Mouse (Mus musculus): ENCODE measurements around the gene Cntnap1. TPM values are rescaled to one million over a fixed set of nuclear protein-coding genes. Genes with fewer than 3 reads are reported as not detected.

Gene Cntnap1
- total and polyA plus RNA-seq, 2 experiments from 2014 or later: 3.2 to 15.0 TPM

DNA sequence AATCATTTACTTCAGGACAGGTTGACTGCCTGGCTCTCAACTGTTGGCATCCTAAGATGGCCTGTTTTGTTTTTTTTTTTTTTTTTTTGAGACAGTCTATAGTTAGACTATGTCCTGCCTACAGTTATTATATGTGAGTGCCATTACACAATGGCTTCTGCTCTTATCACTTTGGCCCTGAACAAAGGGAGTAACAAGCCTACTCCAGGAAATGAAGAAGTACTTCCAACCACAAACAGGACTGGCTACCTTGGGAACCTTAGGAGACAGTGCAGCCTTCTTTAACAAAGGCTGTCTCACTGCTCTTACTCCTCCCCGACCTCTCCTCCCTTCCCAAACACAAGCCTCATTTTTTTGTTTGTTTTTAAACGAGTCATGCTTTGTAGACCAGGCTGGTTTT lies 50.5 kb downstream of the Cntnap1 start:
- Histone ChIP-seq H3K27me3 (ENCODE audit: insufficient read depth, low read length) (no peaks in the 10 kb centered on the region), H3K27ac (ENCODE audit: low read depth, low read length) (no peak overlapping the region), H3K9ac (replicated peaks; ENCODE audit: low read length, poor library complexity, severe bottlenecking) (no peak overlapping the region), H3K36me3 (ENCODE audit: insufficient read depth, low read length) (peaks cover 12% of the 10 kb centered on the region; the same call in 1 of the 2 replicates), H3K9me3 (ENCODE audit: low read length) (no peaks in the 10 kb centered on the region), H3K4me2 (ENCODE audit: low read depth, low read length, poor library complexity, severe bottlenecking) (no peak overlapping the region), H3K4me1 (ENCODE audit: insufficient read depth, low read length) (no peaks in the 10 kb centered on the region), H3K4me3 (ENCODE audit: low read depth, low read length) (no peak overlapping the region)
- WGBS: 71% methylated on average over 2 of the region's 2 CpGs
- DNase-seq (ENCODE audit: low spot score) (no peak), ATAC-seq (ENCODE audit: low FRiP score) (no peak)
- TF ChIP-seq CTCF (IDR thresholded peaks at IDR 0.05): no peak

DNA sequence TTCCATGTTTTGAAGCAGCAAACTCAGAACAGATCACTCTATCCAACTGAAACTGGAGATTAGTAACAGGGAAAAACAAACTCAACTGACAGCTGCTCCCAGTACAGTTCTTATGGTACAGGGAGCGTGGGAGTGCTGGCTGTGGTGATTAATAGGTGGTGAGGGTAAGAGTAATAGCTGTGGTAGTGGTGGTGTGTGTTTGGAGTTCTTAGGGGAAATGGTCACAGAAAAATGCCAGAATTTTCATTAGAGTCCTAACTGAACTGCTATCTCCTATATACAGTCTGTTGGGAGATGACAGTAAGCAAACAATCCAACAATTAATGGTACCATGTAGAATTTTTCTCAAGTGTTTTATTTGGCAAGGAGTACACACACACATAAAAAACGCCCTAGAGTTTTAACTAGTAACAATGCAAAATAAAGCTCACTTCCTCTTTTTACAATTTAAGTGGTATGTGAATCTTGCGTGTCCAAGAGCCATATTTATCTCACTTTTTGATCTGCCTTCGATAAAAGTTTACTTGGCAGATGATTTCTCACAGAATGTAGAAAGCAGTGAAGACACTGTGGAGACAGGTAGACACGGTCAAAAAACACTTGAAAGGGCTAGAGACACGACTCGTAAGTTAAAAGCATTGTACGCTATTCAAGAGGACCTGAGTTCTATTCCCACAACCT lies 51.1 kb downstream of the Cntnap1 start:
- no peaks in the 10 kb centered on the region for H3K4me1 ChIP-seq (ENCODE audit: insufficient read depth, low read length)
- H3K4me3 ChIP-seq (ENCODE audit: low read depth, low read length): no peak overlapping the region
- no peak overlapping the region for H3K9ac ChIP-seq (replicated peaks; ENCODE audit: low read length, poor library complexity, severe bottlenecking)
- H3K27ac ChIP-seq (ENCODE audit: low read depth, low read length): no peak overlapping the region
- no peak for TF ChIP-seq CTCF (IDR thresholded peaks at IDR 0.05)
- DNase-seq (ENCODE audit: low spot score) (no peak), ATAC-seq (ENCODE audit: low FRiP score) (no peak)
- H3K36me3 ChIP-seq (ENCODE audit: insufficient read depth, low read length): peaks cover 12% of the 10 kb centered on the region; the same call in 1 of the 2 replicates
- no peaks in the 10 kb centered on the region for H3K9me3 ChIP-seq (ENCODE audit: low read length)
- 91% methylated on average over 8 of the region's 8 CpGs for WGBS
- no peaks in the 10 kb centered on the region for H3K27me3 ChIP-seq (ENCODE audit: insufficient read depth, low read length)
- no peak overlapping the region for H3K4me2 ChIP-seq (ENCODE audit: low read depth, low read length, poor library complexity, severe bottlenecking)

DNA sequence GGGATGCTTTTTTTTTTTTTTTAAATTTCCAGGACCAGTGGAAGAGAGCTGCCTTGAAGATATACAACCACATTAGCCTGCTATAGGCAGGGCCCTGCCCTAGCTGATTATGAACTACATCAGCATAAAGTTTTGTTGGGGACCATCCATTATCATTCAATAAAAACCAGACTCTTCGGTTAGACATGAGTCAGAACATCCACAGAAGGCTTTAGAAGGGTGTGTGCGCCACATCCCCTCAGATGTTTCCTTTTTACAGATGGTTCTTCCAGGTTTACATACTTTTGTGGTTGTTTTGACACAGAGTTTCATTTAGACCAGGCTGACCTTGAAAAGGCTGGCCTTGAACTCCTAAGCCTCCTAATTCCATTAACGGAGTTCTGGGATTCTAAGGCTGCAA lies 54.0 kb downstream of the Cntnap1 start:
- ATAC-seq (ENCODE audit: low FRiP score) (no peak), DNase-seq (ENCODE audit: low spot score) (no peak)
- Histone ChIP-seq H3K27ac (ENCODE audit: low read depth, low read length) (no peak overlapping the region), H3K27me3 (ENCODE audit: insufficient read depth, low read length) (no peaks in the 10 kb centered on the region), H3K9me3 (ENCODE audit: low read length) (no peaks in the 10 kb centered on the region), H3K4me1 (ENCODE audit: insufficient read depth, low read length) (no peaks in the 10 kb centered on the region), H3K4me2 (ENCODE audit: low read depth, low read length, poor library complexity, severe bottlenecking) (no peak overlapping the region), H3K4me3 (ENCODE audit: low read depth, low read length) (no peak overlapping the region), H3K36me3 (ENCODE audit: insufficient read depth, low read length) (no peaks in the 10 kb centered on the region), H3K9ac (replicated peaks; ENCODE audit: low read length, poor library complexity, severe bottlenecking) (no peak overlapping the region)
- TF ChIP-seq CTCF (IDR thresholded peaks at IDR 0.05): no peak
- 90% methylated on average over 3 of the region's 3 CpGs for WGBS

DNA sequence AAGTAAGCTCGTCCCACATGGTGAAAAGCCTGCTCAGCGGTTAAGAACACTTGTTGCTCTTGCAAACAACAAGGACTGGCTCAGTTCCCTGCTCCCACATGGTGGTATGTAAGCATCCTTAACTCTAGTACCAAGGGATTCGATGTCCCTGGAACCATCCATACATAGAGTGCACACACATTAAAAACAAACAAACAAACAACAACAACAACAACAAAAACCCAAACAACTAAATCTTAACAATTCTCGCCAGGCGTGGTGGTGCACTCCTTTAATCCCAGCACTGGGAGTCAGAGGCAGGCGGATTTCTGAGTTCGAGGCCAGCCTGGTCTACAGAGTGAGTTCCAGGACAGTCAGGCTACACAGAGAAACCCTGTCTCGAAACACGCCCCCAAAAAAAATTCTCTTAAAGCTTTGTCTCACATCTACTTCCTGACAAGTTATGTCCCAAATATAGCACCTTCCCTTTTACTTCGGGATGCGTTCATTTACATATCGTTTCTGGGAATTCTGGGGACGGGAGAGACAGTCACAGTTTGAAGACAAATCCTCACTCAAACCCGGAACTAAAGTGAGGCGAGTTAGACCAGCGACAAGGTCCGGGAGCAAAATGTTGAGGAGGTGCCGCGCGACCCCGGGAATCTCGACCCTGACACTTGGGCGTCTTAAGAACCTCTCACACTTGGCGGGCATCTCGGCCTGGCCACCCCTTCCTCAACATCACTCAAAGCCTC lies 55.2 kb downstream of the Cntnap1 start:
- TF ChIP-seq CTCF (IDR thresholded peaks at IDR 0.05): no peak
- Histone ChIP-seq H3K9ac (replicated peaks; ENCODE audit: low read length, poor library complexity, severe bottlenecking) (peak overlapping the region; percentile 66), H3K27ac (ENCODE audit: low read depth, low read length) (0 out of 2 replicates have a peak overlapping the region, but pooled peaks have one; percentile 43), H3K4me3 (ENCODE audit: low read depth, low read length) (peak overlapping the region; percentile 60), H3K4me1 (ENCODE audit: insufficient read depth, low read length) (no peaks in the 10 kb centered on the region), H3K36me3 (ENCODE audit: insufficient read depth, low read length) (no peaks in the 10 kb centered on the region), H3K4me2 (ENCODE audit: low read depth, low read length, poor library complexity, severe bottlenecking) (peak overlapping the region; percentile 78), H3K9me3 (ENCODE audit: low read length) (no peaks in the 10 kb centered on the region), H3K27me3 (ENCODE audit: insufficient read depth, low read length) (no peaks in the 10 kb centered on the region)
- DNase-seq (ENCODE audit: low spot score) (no peak), ATAC-seq (ENCODE audit: low FRiP score) (no peak)
- WGBS: 20% methylated on average over 25 of the region's 25 CpGs

DNA sequence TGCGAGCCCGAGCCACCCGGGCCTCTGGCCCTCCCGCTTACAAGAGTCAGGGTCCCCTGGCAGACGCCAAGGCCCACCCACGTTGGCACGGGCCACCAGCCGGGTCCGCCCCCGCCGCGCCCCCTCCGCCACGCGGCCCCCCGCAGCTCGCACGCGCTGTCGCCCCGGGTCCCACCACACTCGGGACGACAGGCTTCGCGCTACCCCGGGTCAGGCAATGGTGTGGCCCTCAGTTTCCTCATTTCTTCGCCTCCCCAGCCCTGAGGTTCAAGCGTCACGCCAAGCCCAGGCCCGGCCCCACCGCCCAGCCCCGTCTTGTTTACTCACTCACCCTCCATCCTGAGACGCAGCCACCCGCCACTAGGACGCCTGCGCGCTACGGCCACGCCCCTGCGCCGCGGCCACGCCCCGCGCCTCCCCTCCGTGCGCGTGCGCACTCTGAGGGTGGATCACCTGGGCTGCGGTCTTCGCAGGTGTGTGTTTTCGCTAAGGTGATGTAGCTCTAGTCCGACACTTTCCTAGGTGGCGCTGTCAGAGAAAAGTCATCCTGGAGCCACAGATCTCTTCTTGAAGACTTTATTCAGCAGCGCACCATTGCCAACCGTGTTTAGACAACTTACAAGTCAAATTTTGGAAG lies 55.9 kb downstream of the Cntnap1 start, which contains the start of gene Ezh1:
Ezh1 (minus strand) TSS at position 399 of the 637 bp plus-strand sequence.
- H3K4me3 ChIP-seq (ENCODE audit: low read depth, low read length): peak within 1 kb of the TSS; percentile 60
- H3K4me2 ChIP-seq (ENCODE audit: low read depth, low read length, poor library complexity, severe bottlenecking): peak within 1 kb of the TSS; percentile 78
- no peaks in the 10 kb centered on the region for H3K27me3 ChIP-seq (ENCODE audit: insufficient read depth, low read length)
- TF ChIP-seq CTCF (IDR thresholded peaks at IDR 0.05): peak; percentile 69
- 2% methylated on average over 42 of the region's 56 CpGs for WGBS
- H3K9me3 ChIP-seq (ENCODE audit: low read length): no peaks in the 10 kb centered on the region
- ATAC-seq (ENCODE audit: low FRiP score) (peak; percentile 93), DNase-seq (ENCODE audit: low spot score) (peak; percentile 87)
- H3K36me3 ChIP-seq (ENCODE audit: insufficient read depth, low read length): no peaks in the 10 kb centered on the region
- peak within 1 kb of the TSS; percentile 43; the same call in 1 of the 2 replicates for H3K27ac ChIP-seq (ENCODE audit: low read depth, low read length)
- peak within 1 kb of the TSS; percentile 66 for H3K9ac ChIP-seq (replicated peaks; ENCODE audit: low read length, poor library complexity, severe bottlenecking)
- H3K4me1 ChIP-seq (ENCODE audit: insufficient read depth, low read length): no peaks in the 10 kb centered on the region
